Mouse (Mus musculus) heart, postnatal 0 days (tissue): ENCODE results near the gene Cela2a.

Experiments used
- CTCF ChIP-seq: IDR thresholded peaks from 2 replicates; pipeline ENCODE4 v1.5.1; 2016; ENCODE audit warnings: antibody characterized with exemption, control low read depth, low read depth
- EP300 ChIP-seq: IDR thresholded peaks from 2 replicates; pipeline ENCODE4 v1.6.1; 2016; ENCODE audit warnings: antibody characterized with exemption, low read depth

DNA sequence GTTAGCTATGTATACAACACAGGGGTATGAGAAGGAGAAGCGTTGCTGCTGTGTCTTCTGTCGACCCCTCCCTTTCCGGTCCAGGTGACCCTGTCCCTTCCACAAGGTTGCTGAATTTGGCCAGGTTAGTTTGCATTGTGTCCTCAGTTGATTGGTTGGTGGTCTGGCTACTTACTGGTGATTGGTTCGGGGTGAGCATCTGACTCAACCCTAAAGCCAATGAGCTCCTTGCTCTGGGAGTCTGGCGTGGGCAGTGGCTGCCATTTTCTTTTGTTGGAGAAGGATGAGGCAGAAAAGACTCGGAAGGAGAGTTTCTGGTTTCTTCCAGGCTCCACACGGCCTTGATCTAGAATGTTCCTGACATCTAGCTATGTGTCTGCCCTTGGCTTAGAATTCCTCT is 6.6 kb downstream of the Cela2a start:
- TF ChIP-seq CTCF (no peak), EP300 (no peak)
